Mouse (Mus musculus) retina, postnatal 1 day (tissue): Measurements from ENCODE around the gene Tnfrsf21.

Experiments
- DNase-seq: peaks from one replicate; pipeline ENCODE4 v3.0.0-alpha.2; 2012

The Tnfrsf21 gene

GRCm38 (mm10) chr17:43025819-43026593 lies 9.7 kb downstream of the Tnfrsf21 start:
- no peak for DNase-seq

- DNase-seq: no peak
These were observed 10.4 kb downstream of the Tnfrsf21 start for GRCm38 (mm10) chr17:43026708-43027107.

GRCm38 (mm10) chr17:43029546-43029945 lies 13.2 kb downstream of the Tnfrsf21 start:
- no peak for DNase-seq

- no peak for DNase-seq
These were observed 13.9 kb downstream of the Tnfrsf21 start for GRCm38 (mm10) chr17:43030290-43030689.

GRCm38 (mm10) chr17:43032489-43033036 lies 16.2 kb downstream of the Tnfrsf21 start:
- DNase-seq: no peak

- no peak for DNase-seq
These were observed 19.0 kb downstream of the Tnfrsf21 start for GRCm38 (mm10) chr17:43035386-43035785.

GRCm38 (mm10) chr17:43036058-43036757 lies 19.9 kb downstream of the Tnfrsf21 start:
- DNase-seq: peak; percentile 34

- DNase-seq: no peak
These were observed 24.2 kb downstream of the Tnfrsf21 start for GRCm38 (mm10) chr17:43040571-43040970.

- no peak for DNase-seq
These were observed 34.3 kb downstream of the Tnfrsf21 start for GRCm38 (mm10) chr17:43050619-43051018.

GRCm38 (mm10) chr17:43052791-43053190 lies 36.4 kb downstream of the Tnfrsf21 start:
- no peak for DNase-seq

GRCm38 (mm10) chr17:43053943-43054342 lies 37.6 kb downstream of the Tnfrsf21 start:
- no peak for DNase-seq

- DNase-seq: no peak
These were observed 42.1 kb downstream of the Tnfrsf21 start for GRCm38 (mm10) chr17:43058277-43059025.

GRCm38 (mm10) chr17:43064705-43065104 lies 48.4 kb downstream of the Tnfrsf21 start:
- DNase-seq: no peak

GRCm38 (mm10) chr17:43068846-43069553 lies 52.6 kb downstream of the Tnfrsf21 start:
- DNase-seq: no peak

GRCm38 (mm10) chr17:43070946-43071345 lies 54.6 kb downstream of the Tnfrsf21 start:
- no peak for DNase-seq

- peak; percentile 21 for DNase-seq
These were observed 55.9 kb downstream of the Tnfrsf21 start for GRCm38 (mm10) chr17:43072142-43072786.

GRCm38 (mm10) chr17:43072787-43073148 lies 56.4 kb downstream of the Tnfrsf21 start:
- no peak for DNase-seq

GRCm38 (mm10) chr17:43074391-43074790 lies 58.0 kb downstream of the Tnfrsf21 start:
- DNase-seq: peak; percentile 67

- peak; percentile 58 for DNase-seq
These were observed 58.7 kb downstream of the Tnfrsf21 start for GRCm38 (mm10) chr17:43075100-43075499.

- DNase-seq: no peak
These were observed 59.6 kb downstream of the Tnfrsf21 start for GRCm38 (mm10) chr17:43075937-43076336.

GRCm38 (mm10) chr17:43076801-43077493 lies 60.6 kb downstream of the Tnfrsf21 start:
- DNase-seq: peak; percentile 89
